Mouse (Mus musculus) small intestine, adult 2 months (tissue): ENCODE results near the gene Cxcr4.

ENCODE experiments used
- CTCF ChIP-seq: fragments of 200-500 bp; IDR thresholded peaks from 2 replicates; pipeline ENCODE4 v1.5.1; 2012; ENCODE audit warnings: low read depth, mild to moderate bottlenecking, control low read depth, inconsistent platforms, low read length, moderate library complexity, mixed read lengths; ENCODE audit not compliant: insufficient replicate concordance, insufficient read length; ENCODE audit errors: extremely low read depth
- POLR2A ChIP-seq: fragments of 200-500 bp; IDR thresholded peaks from 2 replicates; pipeline ENCODE4 v1.6.1; 2012; ENCODE audit warnings: low read depth, mild to moderate bottlenecking, control low read depth, inconsistent platforms, low read length, moderate library complexity

- TF ChIP-seq CTCF (no peak), POLR2A (no peak)
Observed at GRCm38 (mm10) chr1:128548220-128548998, 43.7 kb downstream of the Cxcr4 start.
